Mouse (Mus musculus): ENCODE results near the gene Gm42906.

- no peak for TF ChIP-seq E2F4 (IDR thresholded peaks at IDR 0.05; ENCODE audit: borderline replicate concordance, low read depth, low read length)
- TF ChIP-seq USF1 (IDR thresholded peaks at IDR 0.05; ENCODE audit: low read depth, low read length) = no peak
- TF ChIP-seq POLR2A (IDR thresholded peaks at IDR 0.05; ENCODE audit: control insufficient read depth in 1 of 2, insufficient read depth in 1 of 2, low read depth in 1 of 2, low read length in 2 of 2, poor library complexity in 1 of 2) = no peak
- no peak for TF ChIP-seq GABPA (IDR thresholded peaks at IDR 0.05; ENCODE audit: low read depth, low read length)
- no peak for TF ChIP-seq CTCF (IDR thresholded peaks at IDR 0.05 in 2 of 3, conservative IDR thresholded peaks at IDR 0.05 in 1 of 3; ENCODE audit: control insufficient read depth in 1 of 3, insufficient read depth in 1 of 3, low read depth in 2 of 3, low read length in 3 of 3, poor library complexity in 1 of 3, severe bottlenecking in 1 of 3)
- no peak for TF ChIP-seq HCFC1 (IDR thresholded peaks at IDR 0.05; ENCODE audit: low read depth, low read length)
- no peak for TF ChIP-seq BHLHE40 (IDR thresholded peaks at IDR 0.05; ENCODE audit: borderline replicate concordance, low read depth, low read length)
- no peak for TF ChIP-seq ZNF384 (IDR thresholded peaks at IDR 0.05; ENCODE audit: low read depth, low read length)
- no peak for TF ChIP-seq ZMIZ1 (IDR thresholded peaks at IDR 0.05; ENCODE audit: low read depth, low read length)
- no peak for TF ChIP-seq CHD2 (IDR thresholded peaks at IDR 0.05; ENCODE audit: low read length)
Measured at GRCm38 (mm10) chr5:151167641-151168040, 260.3 kb downstream of the Gm42906 start.

Data from MEL (cell line).